Mouse (Mus musculus): ENCODE data around the gene Rtf2. TPM values are rescaled to one million over a fixed set of nuclear protein-coding genes. Genes with fewer than 3 reads are reported as not detected.

Rtf2 gene
- polyA plus RNA-seq, 1 experiment from 2014 or later: 85.3 TPM

DNA sequence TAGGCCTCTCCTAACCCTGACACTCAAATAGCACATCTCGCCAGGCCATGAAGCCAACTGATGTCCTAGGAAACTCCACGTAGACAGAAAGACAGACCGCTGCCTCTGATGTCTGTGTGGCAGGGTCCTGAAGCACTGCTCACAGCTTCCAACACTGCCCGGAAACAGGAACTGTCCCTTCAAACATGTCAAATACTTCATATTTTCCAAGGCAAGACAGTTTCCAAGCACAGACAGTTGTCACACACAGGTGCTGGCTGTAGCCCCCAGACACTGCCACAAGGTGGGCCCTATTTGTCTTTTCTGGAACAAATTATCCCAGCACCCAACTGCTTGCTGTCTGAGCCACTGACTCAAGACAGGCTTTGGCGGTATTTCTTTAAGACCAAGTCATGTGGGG, 22.1 kb upstream of the Rtf2 start:
- Histone ChIP-seq H3K36me3 (ENCODE audit: insufficient read depth, low read length) (no peaks in the 10 kb centered on the region), H3K4me3 (ENCODE audit: low read length) (no peak overlapping the region), H3K4me2 (replicated peaks; ENCODE audit: low read depth, low read length) (no peak overlapping the region), H3K27me3 (ENCODE audit: insufficient read depth, low read length) (no peaks in the 10 kb centered on the region), H3K27ac (ENCODE audit: low read length) (no peak overlapping the region), H3K4me1 (ENCODE audit: insufficient read depth, low read length) (peaks cover 8% of the 10 kb centered on the region), H3K9me3 (ENCODE audit: low read length) (no peaks in the 10 kb centered on the region), H3K9ac (replicated peaks; ENCODE audit: low read length) (no peak overlapping the region)
- 88% methylated on average over 5 of the region's 5 CpGs for WGBS
- no peak for ATAC-seq (ENCODE audit: low FRiP score, low TSS enrichment)

DNA sequence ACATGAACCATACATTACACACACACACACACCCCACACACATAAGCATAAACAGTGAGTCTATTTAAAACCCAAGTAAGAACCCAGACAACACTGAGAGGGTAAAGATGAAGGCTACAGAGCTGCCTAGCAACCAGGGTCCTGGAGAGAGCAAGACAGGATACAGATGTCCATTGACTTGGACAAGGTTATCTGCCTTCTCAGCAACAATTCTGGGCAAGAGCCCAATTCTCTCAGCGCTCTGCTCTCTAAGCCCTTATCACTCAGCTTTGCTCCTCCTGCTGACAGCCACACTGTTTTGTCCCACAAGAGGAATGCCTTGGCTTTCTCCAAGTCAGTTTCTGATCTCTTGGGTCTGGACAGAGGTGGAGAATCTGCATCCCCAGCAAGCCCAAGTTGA, 9.7 kb upstream of the Rtf2 start:
- Histone ChIP-seq H3K9ac (replicated peaks; ENCODE audit: low read length) (no peak overlapping the region), H3K9me3 (ENCODE audit: low read length) (no peaks in the 10 kb centered on the region), H3K4me3 (ENCODE audit: low read length) (no peak overlapping the region), H3K4me2 (replicated peaks; ENCODE audit: low read depth, low read length) (no peak overlapping the region), H3K27ac (ENCODE audit: low read length) (no peak overlapping the region), H3K36me3 (ENCODE audit: insufficient read depth, low read length) (no peaks in the 10 kb centered on the region), H3K27me3 (ENCODE audit: insufficient read depth, low read length) (no peaks in the 10 kb centered on the region), H3K4me1 (ENCODE audit: insufficient read depth, low read length) (no peaks in the 10 kb centered on the region)
- 53% methylated on average over 1 of the region's 1 CpGs for WGBS
- ATAC-seq (ENCODE audit: low FRiP score, low TSS enrichment): peak; percentile 54; the same call in 1 of the 2 replicates

DNA sequence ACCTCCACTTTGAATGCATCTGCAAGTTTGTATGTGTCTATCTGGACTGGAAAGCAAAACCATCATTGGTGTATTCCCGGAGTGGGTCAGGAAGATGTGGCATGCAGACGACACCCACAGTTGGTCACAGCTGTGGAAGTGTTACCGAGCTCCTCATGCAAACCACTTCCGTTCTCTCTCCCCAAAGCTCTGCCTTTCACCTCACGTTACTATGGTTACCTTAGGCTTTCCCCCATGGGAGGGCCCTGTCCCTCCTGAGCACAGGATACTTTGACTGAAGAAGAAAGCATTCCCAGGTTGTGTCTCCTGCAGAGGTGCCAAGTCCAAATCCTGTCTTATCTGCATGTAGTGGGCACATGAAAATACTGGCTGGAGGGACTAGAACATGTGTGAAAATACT, 6.6 kb upstream of the Rtf2 start:
- no peaks in the 10 kb centered on the region for H3K36me3 ChIP-seq (ENCODE audit: insufficient read depth, low read length)
- 48% methylated on average over 5 of the region's 5 CpGs for WGBS
- ATAC-seq (ENCODE audit: low FRiP score, low TSS enrichment): no peak

DNA sequence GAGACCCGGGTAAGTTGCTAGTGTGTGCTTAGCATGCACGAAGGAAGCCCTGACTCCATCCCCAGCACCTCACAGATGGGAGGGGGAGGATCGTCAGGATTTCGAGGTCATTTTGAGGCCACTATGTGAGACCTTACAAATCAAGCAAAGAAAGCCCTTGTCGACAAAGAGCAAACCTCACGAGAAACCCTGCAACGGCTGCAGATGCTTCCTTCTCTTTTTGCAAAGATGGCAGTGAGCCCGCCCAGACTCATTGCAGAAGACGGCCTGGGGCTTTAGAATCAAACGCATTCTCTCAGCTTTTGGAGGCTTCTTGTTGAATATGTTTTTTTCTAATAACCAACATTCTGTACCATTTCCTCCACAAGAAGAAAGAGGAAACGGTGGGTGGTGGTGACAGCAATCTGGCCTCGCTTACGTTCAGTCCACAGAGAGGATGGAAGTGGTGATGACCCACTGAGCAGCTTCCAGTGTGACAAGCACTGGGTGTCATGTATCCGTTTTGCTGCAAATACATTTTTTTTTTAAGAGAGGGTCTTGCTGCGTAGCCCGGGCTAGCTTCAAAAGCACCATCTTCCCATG, 2.9 kb upstream of the Rtf2 start:
- Histone ChIP-seq H3K4me3 (ENCODE audit: low read length) (no peak overlapping the region), H3K36me3 (ENCODE audit: insufficient read depth, low read length) (no peaks in the 10 kb centered on the region), H3K9me3 (ENCODE audit: low read length) (no peaks in the 10 kb centered on the region), H3K9ac (replicated peaks; ENCODE audit: low read length) (no peak overlapping the region), H3K27me3 (ENCODE audit: insufficient read depth, low read length) (no peaks in the 10 kb centered on the region), H3K4me2 (replicated peaks; ENCODE audit: low read depth, low read length) (no peak overlapping the region), H3K27ac (ENCODE audit: low read length) (no peak overlapping the region), H3K4me1 (ENCODE audit: insufficient read depth, low read length) (peaks cover 15% of the 10 kb centered on the region)
- WGBS: 63% methylated on average over 16 of the region's 16 CpGs
- no peak for ATAC-seq (ENCODE audit: low FRiP score, low TSS enrichment)

More for the DNA sequence above, 6.6 kb upstream of the Rtf2 start:
- no peaks in the 10 kb centered on the region for H3K27me3 ChIP-seq (ENCODE audit: insufficient read depth, low read length)
- no peaks in the 10 kb centered on the region for H3K9me3 ChIP-seq (ENCODE audit: low read length)
- no peak overlapping the region for H3K4me3 ChIP-seq (ENCODE audit: low read length)
- H3K4me1 ChIP-seq (ENCODE audit: insufficient read depth, low read length): no peaks in the 10 kb centered on the region
- H3K4me2 ChIP-seq (replicated peaks; ENCODE audit: low read depth, low read length): no peak overlapping the region
- H3K9ac ChIP-seq (replicated peaks; ENCODE audit: low read length): no peak overlapping the region
- H3K27ac ChIP-seq (ENCODE audit: low read length): no peak overlapping the region

DNA sequence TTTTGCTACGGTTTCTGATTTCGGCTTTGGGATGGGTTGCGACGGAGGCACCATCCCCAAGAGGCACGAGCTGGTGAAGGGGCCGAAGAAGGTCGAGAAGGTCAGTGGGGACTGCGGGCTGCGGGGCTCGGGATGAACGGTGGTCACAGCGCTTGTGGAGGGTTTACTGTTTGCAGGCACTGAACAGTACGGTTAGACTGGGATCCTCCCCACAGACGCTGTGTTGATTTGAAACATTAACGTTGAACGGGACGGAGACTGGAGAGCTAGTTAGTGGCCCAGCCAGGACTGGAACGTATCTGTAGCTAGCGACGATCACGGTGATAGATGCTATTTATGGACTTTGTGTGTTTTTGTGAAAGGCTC, 267 bp downstream of the Rtf2 start:
- Histone ChIP-seq H3K36me3 (ENCODE audit: insufficient read depth, low read length) (peaks cover 2% of the 10 kb centered on the region; the same call in 1 of the 2 replicates), H3K4me2 (replicated peaks; ENCODE audit: low read depth, low read length) (peak overlapping the region; percentile 76), H3K27me3 (ENCODE audit: insufficient read depth, low read length) (no peaks in the 10 kb centered on the region), H3K9me3 (ENCODE audit: low read length) (no peaks in the 10 kb centered on the region), H3K9ac (replicated peaks; ENCODE audit: low read length) (peak overlapping the region; percentile 76), H3K4me1 (ENCODE audit: insufficient read depth, low read length) (peaks cover 15% of the 10 kb centered on the region), H3K27ac (ENCODE audit: low read length) (no peak overlapping the region), H3K4me3 (ENCODE audit: low read length) (peak overlapping the region; percentile 76)
- ATAC-seq (ENCODE audit: low FRiP score, low TSS enrichment): peak; percentile 63
- WGBS: 0% methylated on average over 21 of the region's 21 CpGs

DNA sequence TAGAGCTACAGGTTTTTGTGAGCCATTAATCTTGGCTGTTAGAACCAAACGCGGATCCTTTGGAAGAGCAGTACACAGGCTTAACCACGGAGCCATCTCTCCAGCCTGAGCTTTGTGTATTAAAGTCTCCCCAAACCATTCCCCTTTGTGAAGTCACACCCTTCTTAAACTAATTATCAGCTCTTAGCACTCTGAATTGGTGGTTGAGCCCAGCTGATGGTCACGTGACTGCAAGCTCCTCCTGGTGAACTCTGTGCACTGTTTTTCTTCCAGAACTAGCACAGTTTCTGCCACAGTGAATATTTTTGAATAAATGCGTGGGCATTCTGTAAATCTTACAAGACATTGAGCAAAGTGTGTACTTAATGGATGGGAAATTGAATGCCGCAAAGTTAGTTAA, 820 bp downstream of the Rtf2 start:
- ATAC-seq (ENCODE audit: low FRiP score, low TSS enrichment): no peak
- 27% methylated on average over 6 of the region's 6 CpGs for WGBS
- Histone ChIP-seq H3K4me3 (ENCODE audit: low read length) (peak overlapping the region; percentile 76), H3K9me3 (ENCODE audit: low read length) (no peaks in the 10 kb centered on the region), H3K36me3 (ENCODE audit: insufficient read depth, low read length) (peaks cover 6% of the 10 kb centered on the region), H3K27ac (ENCODE audit: low read length) (no peak overlapping the region), H3K27me3 (ENCODE audit: insufficient read depth, low read length) (no peaks in the 10 kb centered on the region), H3K4me2 (replicated peaks; ENCODE audit: low read depth, low read length) (peak overlapping the region; percentile 76), H3K4me1 (ENCODE audit: insufficient read depth, low read length) (peaks cover 15% of the 10 kb centered on the region), H3K9ac (replicated peaks; ENCODE audit: low read length) (peak overlapping the region; percentile 76)

DNA sequence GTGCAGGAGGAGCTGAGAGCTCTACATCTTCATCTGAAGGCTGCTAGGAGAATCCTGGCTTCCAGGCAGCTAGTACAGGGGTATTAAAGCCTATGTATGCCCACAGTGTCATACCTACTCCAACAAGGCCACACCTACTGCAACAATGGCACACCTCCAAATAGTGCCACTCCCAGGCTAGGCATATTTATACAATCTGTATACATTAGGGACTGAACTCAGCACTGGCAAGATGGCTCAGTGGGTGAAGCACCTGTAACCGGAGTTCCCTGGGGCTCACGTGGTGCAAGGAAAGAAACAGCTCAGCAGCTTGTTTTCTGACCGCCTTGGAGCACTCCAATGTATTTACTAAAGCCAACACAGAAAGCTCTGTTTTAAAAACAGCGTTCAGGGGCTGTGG, 5.3 kb downstream of the Rtf2 start:
- 96% methylated on average over 4 of the region's 4 CpGs for WGBS
- Histone ChIP-seq H3K4me1 (ENCODE audit: insufficient read depth, low read length) (peaks cover 10% of the 10 kb centered on the region), H3K9ac (replicated peaks; ENCODE audit: low read length) (no peak overlapping the region), H3K9me3 (ENCODE audit: low read length) (no peaks in the 10 kb centered on the region), H3K36me3 (ENCODE audit: insufficient read depth, low read length) (peaks cover 32% of the 10 kb centered on the region), H3K4me2 (replicated peaks; ENCODE audit: low read depth, low read length) (no peak overlapping the region), H3K4me3 (ENCODE audit: low read length) (no peak overlapping the region), H3K27ac (ENCODE audit: low read length) (no peak overlapping the region), H3K27me3 (ENCODE audit: insufficient read depth, low read length) (no peaks in the 10 kb centered on the region)
- ATAC-seq (ENCODE audit: low FRiP score, low TSS enrichment): no peak

DNA sequence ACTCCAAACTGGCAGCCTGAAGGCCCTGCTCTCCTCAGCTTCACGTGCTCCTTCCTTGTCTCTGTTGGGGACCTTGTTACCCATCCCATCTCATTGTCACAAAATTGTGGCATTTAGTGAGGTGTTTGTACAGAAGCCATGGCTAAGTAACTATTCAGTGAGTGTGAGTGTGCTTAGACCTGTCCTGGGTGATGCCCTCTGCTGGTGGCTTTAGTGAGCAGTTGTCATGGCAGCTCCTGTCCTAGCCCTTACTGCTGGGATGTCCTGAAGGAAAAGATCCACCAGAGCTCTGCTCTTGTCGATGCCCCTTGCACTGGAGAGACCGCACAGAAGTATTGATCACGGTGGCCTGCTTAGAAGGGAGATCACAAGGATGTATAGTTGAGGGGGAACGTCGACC, 7.0 kb downstream of the Rtf2 start:
- ATAC-seq (ENCODE audit: low FRiP score, low TSS enrichment): no peak
- Histone ChIP-seq H3K4me1 (ENCODE audit: insufficient read depth, low read length) (no peaks in the 10 kb centered on the region), H3K4me3 (ENCODE audit: low read length) (no peak overlapping the region), H3K27ac (ENCODE audit: low read length) (no peak overlapping the region), H3K9me3 (ENCODE audit: low read length) (no peaks in the 10 kb centered on the region), H3K36me3 (ENCODE audit: insufficient read depth, low read length) (peaks cover 41% of the 10 kb centered on the region), H3K9ac (replicated peaks; ENCODE audit: low read length) (no peak overlapping the region), H3K4me2 (replicated peaks; ENCODE audit: low read depth, low read length) (no peak overlapping the region), H3K27me3 (ENCODE audit: insufficient read depth, low read length) (no peaks in the 10 kb centered on the region)
- 91% methylated on average over 6 of the region's 6 CpGs for WGBS

DNA sequence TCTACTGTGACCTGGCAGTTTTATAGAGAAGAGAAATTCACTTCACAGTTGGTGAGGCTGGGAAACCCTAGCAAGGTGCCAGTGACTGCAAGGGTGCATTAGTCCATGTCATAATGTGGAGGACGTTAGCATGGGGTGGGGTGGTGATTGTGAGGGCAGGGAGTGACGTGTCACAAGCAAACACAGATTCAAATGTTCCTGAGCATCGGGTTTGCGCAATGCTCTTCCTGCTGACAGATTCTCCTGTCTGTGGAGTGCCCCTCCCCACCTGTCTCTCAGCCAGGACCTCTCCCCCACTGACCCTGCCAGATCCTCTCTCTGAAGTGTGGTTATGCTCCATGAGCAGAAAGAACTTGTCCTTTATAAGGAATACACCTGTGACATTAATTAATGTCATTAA, 8.0 kb downstream of the Rtf2 start:
- no peaks in the 10 kb centered on the region for H3K27me3 ChIP-seq (ENCODE audit: insufficient read depth, low read length)
- H3K4me2 ChIP-seq (replicated peaks; ENCODE audit: low read depth, low read length): no peak overlapping the region
- H3K36me3 ChIP-seq (ENCODE audit: insufficient read depth, low read length): peaks cover 42% of the 10 kb centered on the region
- H3K27ac ChIP-seq (ENCODE audit: low read length): no peak overlapping the region
- no peaks in the 10 kb centered on the region for H3K4me1 ChIP-seq (ENCODE audit: insufficient read depth, low read length)
- 94% methylated on average over 4 of the region's 4 CpGs for WGBS
- H3K9me3 ChIP-seq (ENCODE audit: low read length): no peaks in the 10 kb centered on the region
- H3K4me3 ChIP-seq (ENCODE audit: low read length): no peak overlapping the region
- no peak overlapping the region for H3K9ac ChIP-seq (replicated peaks; ENCODE audit: low read length)
- no peak for ATAC-seq (ENCODE audit: low FRiP score, low TSS enrichment)

DNA sequence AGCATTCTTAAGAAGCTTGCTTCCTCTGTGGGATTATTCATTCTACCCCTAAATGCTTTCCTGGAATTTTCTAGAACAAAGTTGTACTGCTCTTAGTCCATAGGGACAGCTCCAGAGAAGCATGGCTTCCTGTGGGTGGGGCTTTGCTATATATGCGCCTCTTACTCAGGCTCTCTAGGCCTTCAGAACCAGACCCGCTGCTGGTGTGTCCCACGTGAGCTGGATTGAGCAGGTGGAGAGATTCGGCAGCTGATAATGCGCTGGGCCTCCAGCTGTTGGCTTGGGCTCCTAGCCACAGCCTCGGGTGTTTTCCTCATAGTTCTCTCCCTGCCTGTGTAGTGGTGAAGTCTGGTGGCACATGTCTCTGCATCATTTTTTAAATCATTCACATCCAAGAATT, 10.3 kb downstream of the Rtf2 start:
- ATAC-seq (ENCODE audit: low FRiP score, low TSS enrichment): no peak
- Histone ChIP-seq H3K4me3 (ENCODE audit: low read length) (no peak overlapping the region), H3K27ac (ENCODE audit: low read length) (no peak overlapping the region), H3K36me3 (ENCODE audit: insufficient read depth, low read length) (peaks cover 41% of the 10 kb centered on the region), H3K4me2 (replicated peaks; ENCODE audit: low read depth, low read length) (no peak overlapping the region), H3K27me3 (ENCODE audit: insufficient read depth, low read length) (no peaks in the 10 kb centered on the region), H3K4me1 (ENCODE audit: insufficient read depth, low read length) (no peaks in the 10 kb centered on the region), H3K9me3 (ENCODE audit: low read length) (no peaks in the 10 kb centered on the region), H3K9ac (replicated peaks; ENCODE audit: low read length) (no peak overlapping the region)
- 90% methylated on average over 6 of the region's 6 CpGs for WGBS
